Mouse (Mus musculus): Measurements from ENCODE around the gene Slc39a9. TPM values are rescaled to one million over a fixed set of nuclear protein-coding genes. Genes with fewer than 3 reads are reported as not detected.

The Slc39a9 gene
- polyA plus RNA-seq, 1 experiment from 2014 or later = 31.1 TPM

DNA sequence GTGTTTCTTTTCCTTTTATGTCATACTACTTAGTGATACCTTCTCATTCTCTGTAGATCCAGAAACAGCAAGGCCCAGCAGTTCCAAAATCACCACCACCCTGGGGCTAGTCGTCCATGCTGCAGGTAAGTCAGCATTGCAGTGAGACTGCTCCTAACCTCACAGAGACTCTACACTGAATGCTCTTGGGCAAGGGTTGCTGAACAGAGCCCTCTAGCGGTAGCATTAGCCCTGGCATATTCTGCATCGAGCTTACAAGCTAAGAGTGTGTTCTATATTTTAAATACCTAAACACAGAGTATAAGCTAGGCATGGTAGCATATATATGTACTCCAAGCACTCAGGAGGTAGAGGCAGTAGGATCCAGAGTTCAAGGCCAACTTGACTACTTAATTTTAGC, 29.5 kb downstream of the Slc39a9 start:
- WGBS = 21% methylated on average over 3 of the region's 3 CpGs
- Histone ChIP-seq H3K36me3 (ENCODE audit: control insufficient read depth, insufficient read depth, low read length) (peaks cover 41% of the 10 kb centered on the region; the same call in 1 of the 2 replicates), H3K4me2 (replicated peaks; ENCODE audit: low read depth, low read length) (no peak overlapping the region), H3K4me1 (ENCODE audit: control insufficient read depth, insufficient read depth, low read length) (no peaks in the 10 kb centered on the region), H3K9ac (ENCODE audit: low read depth, low read length) (no peak overlapping the region), H3K9me3 (ENCODE audit: control insufficient read depth, low read length) (no peaks in the 10 kb centered on the region), H3K27ac (ENCODE audit: low read depth, low read length) (no peak overlapping the region), H3K27me3 (ENCODE audit: control insufficient read depth, insufficient read depth, low read length) (no peaks in the 10 kb centered on the region), H3K4me3 (ENCODE audit: low read length) (no peak overlapping the region)
- no peak for ATAC-seq (ENCODE audit: low FRiP score, low TSS enrichment)

DNA sequence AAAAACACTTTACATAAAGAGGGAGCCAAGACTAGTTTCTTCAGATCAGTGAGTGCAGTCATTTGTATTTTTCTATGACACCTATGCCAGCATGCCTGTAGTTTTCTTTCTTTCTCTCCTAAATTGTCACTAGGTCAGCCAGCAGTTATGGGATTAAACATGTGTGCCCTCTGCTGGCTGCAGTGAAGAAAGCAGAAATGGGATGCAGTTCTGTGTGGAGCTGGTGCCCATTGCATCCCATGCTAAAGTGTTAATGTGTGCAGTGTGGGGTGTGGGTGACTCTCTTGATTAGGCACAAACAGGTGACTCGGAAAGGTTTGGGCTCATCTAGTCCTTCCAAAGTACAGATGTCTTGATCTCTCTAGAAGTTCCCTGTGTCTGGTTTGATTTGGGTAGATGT, 37.7 kb downstream of the Slc39a9 start:
- Histone ChIP-seq H3K4me2 (replicated peaks; ENCODE audit: low read depth, low read length) (no peak overlapping the region), H3K9ac (ENCODE audit: low read depth, low read length) (no peak overlapping the region), H3K9me3 (ENCODE audit: control insufficient read depth, low read length) (no peaks in the 10 kb centered on the region), H3K4me1 (ENCODE audit: control insufficient read depth, insufficient read depth, low read length) (no peaks in the 10 kb centered on the region), H3K27ac (ENCODE audit: low read depth, low read length) (no peak overlapping the region), H3K4me3 (ENCODE audit: low read length) (no peak overlapping the region), H3K36me3 (ENCODE audit: control insufficient read depth, insufficient read depth, low read length) (peaks cover 10% of the 10 kb centered on the region; the same call in 1 of the 2 replicates), H3K27me3 (ENCODE audit: control insufficient read depth, insufficient read depth, low read length) (no peaks in the 10 kb centered on the region)
- WGBS = 73% methylated on average over 1 of the region's 1 CpGs
- ATAC-seq (ENCODE audit: low FRiP score, low TSS enrichment) = no peak

DNA sequence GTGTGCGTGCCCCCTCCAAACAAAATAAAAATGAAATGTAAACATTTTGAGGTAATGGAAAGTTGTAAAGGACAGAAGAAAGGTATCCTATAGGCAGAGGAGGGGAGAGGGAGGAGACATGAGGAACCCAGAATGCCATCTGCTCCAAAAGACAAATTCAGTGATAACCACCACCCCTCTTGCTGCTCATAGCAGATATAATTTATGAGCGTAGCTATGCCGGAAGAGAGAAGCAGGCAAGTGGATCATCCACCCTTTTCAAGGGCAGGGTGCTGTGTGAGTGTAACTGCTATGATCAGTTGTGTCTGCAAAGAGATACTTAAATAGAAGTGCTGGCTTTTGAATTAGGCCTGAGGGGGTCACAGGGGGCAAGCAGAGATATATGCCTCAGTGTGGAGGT, 39.9 kb downstream of the Slc39a9 start:
- no peak for ATAC-seq (ENCODE audit: low FRiP score, low TSS enrichment)
- no peak overlapping the region for H3K4me2 ChIP-seq (replicated peaks; ENCODE audit: low read depth, low read length)
- no peaks in the 10 kb centered on the region for H3K27me3 ChIP-seq (ENCODE audit: control insufficient read depth, insufficient read depth, low read length)
- 0 out of 2 replicates have a peak, but pooled peaks cover 3% of the 10 kb centered on the region for H3K36me3 ChIP-seq (ENCODE audit: control insufficient read depth, insufficient read depth, low read length)
- no peaks in the 10 kb centered on the region for H3K4me1 ChIP-seq (ENCODE audit: control insufficient read depth, insufficient read depth, low read length)
- no peak overlapping the region for H3K4me3 ChIP-seq (ENCODE audit: low read length)
- no peak overlapping the region for H3K27ac ChIP-seq (ENCODE audit: low read depth, low read length)
- no peaks in the 10 kb centered on the region for H3K9me3 ChIP-seq (ENCODE audit: control insufficient read depth, low read length)
- WGBS = 91% methylated on average over 3 of the region's 3 CpGs
- H3K9ac ChIP-seq (ENCODE audit: low read depth, low read length) = no peak overlapping the region

DNA sequence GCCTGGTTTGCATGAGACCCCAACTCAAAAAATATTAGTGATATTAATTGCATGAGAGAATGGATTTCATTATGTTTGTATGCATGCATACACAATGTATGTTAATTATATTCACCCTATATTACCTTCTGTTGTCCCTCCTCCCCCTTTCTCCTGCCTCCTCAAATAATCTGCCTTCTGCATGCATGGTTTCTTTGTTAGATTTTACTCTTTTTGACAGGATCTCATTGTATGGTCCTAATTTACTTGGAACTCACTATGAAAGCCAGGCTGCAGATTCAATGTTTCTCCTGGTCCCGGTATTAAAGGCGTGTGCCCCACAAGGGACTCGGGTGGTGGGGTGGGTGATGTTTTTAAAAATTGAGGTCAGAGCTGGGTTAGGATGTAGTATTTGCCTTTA, 40.6 kb downstream of the Slc39a9 start:
- Histone ChIP-seq H3K4me1 (ENCODE audit: control insufficient read depth, insufficient read depth, low read length) (no peaks in the 10 kb centered on the region), H3K27ac (ENCODE audit: low read depth, low read length) (no peak overlapping the region)
- WGBS = 94% methylated on average over 3 of the region's 3 CpGs

DNA sequence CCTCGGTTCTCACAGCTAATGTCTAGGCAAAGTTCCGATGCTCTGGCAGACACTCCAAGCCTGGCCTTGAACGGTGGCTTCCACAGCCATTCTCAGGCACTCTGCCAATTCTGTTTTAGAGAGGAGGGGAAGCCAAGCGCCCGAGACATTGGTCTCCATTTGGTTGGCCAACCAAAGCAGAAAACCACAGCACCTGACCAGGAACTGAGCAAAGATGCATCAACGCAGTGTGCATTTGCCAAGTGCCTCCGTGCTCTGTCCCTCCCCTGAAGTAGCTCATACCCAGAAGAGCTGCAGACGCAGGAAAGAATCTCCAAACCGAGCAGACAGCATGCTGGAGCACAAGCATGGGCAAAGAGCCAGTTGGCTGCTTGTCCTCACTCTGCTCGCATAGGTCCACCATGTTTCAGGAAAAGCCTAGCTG, 44.1 kb downstream of the Slc39a9 start:
- Histone ChIP-seq H3K9ac (ENCODE audit: low read depth, low read length) (no peak overlapping the region), H3K36me3 (ENCODE audit: control insufficient read depth, insufficient read depth, low read length) (no peaks in the 10 kb centered on the region), H3K27me3 (ENCODE audit: control insufficient read depth, insufficient read depth, low read length) (peaks cover 8% of the 10 kb centered on the region), H3K27ac (ENCODE audit: low read depth, low read length) (no peak overlapping the region), H3K9me3 (ENCODE audit: control insufficient read depth, low read length) (no peaks in the 10 kb centered on the region), H3K4me3 (ENCODE audit: low read length) (no peak overlapping the region), H3K4me1 (ENCODE audit: control insufficient read depth, insufficient read depth, low read length) (peaks cover 12% of the 10 kb centered on the region; the same call in 1 of the 2 replicates), H3K4me2 (replicated peaks; ENCODE audit: low read depth, low read length) (no peak overlapping the region)
- 78% methylated on average over 10 of the region's 10 CpGs for WGBS
- no peak for ATAC-seq (ENCODE audit: low FRiP score, low TSS enrichment)

More for the DNA sequence above, 40.6 kb downstream of the Slc39a9 start:
- Histone ChIP-seq H3K9me3 (ENCODE audit: control insufficient read depth, low read length) (no peaks in the 10 kb centered on the region), H3K4me2 (replicated peaks; ENCODE audit: low read depth, low read length) (no peak overlapping the region), H3K36me3 (ENCODE audit: control insufficient read depth, insufficient read depth, low read length) (0 out of 2 replicates have a peak, but pooled peaks cover 2% of the 10 kb centered on the region), H3K9ac (ENCODE audit: low read depth, low read length) (no peak overlapping the region), H3K27me3 (ENCODE audit: control insufficient read depth, insufficient read depth, low read length) (no peaks in the 10 kb centered on the region), H3K4me3 (ENCODE audit: low read length) (no peak overlapping the region)
- ATAC-seq (ENCODE audit: low FRiP score, low TSS enrichment) = no peak

DNA sequence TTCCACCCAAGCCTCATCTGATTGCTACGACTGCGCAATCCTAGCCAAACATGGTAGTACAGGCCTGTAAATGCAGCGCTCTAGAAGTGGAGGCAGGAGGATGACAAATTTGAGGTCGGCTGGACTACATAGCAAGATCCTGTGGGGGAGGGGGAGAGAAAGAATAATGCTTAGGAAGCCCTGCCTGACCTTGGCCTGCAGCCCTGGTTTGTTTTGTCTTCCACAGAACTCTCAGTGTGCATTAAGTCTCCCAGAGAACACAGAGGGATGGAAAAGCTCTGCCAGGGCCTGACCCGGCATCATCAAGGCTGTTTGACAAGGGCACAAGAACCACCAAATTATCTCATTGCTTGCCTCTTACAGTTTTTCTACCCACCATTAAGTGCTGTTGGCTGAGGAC, 46.0 kb downstream of the Slc39a9 start:
- Histone ChIP-seq H3K4me2 (replicated peaks; ENCODE audit: low read depth, low read length) (no peak overlapping the region), H3K9ac (ENCODE audit: low read depth, low read length) (no peak overlapping the region), H3K36me3 (ENCODE audit: control insufficient read depth, insufficient read depth, low read length) (no peaks in the 10 kb centered on the region), H3K27ac (ENCODE audit: low read depth, low read length) (no peak overlapping the region), H3K9me3 (ENCODE audit: control insufficient read depth, low read length) (no peaks in the 10 kb centered on the region), H3K27me3 (ENCODE audit: control insufficient read depth, insufficient read depth, low read length) (peaks cover 18% of the 10 kb centered on the region), H3K4me3 (ENCODE audit: low read length) (no peak overlapping the region), H3K4me1 (ENCODE audit: control insufficient read depth, insufficient read depth, low read length) (peaks cover 13% of the 10 kb centered on the region; the same call in 1 of the 2 replicates)
- 49% methylated on average over 5 of the region's 5 CpGs for WGBS
- no peak for ATAC-seq (ENCODE audit: low FRiP score, low TSS enrichment)

DNA sequence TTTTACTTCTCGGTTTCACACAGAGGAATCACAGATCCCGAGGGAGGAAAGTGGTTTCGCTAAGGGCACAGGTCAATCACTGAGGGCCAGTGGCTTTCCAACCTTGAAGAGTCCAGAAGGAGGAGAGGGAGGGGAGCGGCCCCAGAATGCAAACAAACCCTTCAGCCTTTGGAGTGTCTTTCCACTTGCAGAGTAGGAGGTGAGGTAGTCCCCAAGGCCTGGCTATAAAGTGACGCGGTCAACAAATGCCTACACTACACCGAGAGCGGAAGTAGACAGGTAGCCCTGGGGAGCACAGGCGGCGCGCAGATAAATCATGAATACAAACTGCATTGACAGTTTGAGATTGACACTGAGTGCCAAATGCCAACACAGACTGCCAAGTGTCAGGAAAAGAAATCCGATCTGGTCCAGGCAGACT, 48.0 kb downstream of the Slc39a9 start:
- no peak for ATAC-seq (ENCODE audit: low FRiP score, low TSS enrichment)
- Histone ChIP-seq H3K36me3 (ENCODE audit: control insufficient read depth, insufficient read depth, low read length) (no peaks in the 10 kb centered on the region), H3K4me1 (ENCODE audit: control insufficient read depth, insufficient read depth, low read length) (peaks cover 13% of the 10 kb centered on the region; the same call in 1 of the 2 replicates), H3K27ac (ENCODE audit: low read depth, low read length) (no peak overlapping the region), H3K4me2 (replicated peaks; ENCODE audit: low read depth, low read length) (peak overlapping the region; percentile 53), H3K4me3 (ENCODE audit: low read length) (peak overlapping the region; percentile 34), H3K27me3 (ENCODE audit: control insufficient read depth, insufficient read depth, low read length) (peaks cover 18% of the 10 kb centered on the region), H3K9ac (ENCODE audit: low read depth, low read length) (no peak overlapping the region), H3K9me3 (ENCODE audit: control insufficient read depth, low read length) (no peaks in the 10 kb centered on the region)
- WGBS = 3% methylated on average over 12 of the region's 12 CpGs

DNA sequence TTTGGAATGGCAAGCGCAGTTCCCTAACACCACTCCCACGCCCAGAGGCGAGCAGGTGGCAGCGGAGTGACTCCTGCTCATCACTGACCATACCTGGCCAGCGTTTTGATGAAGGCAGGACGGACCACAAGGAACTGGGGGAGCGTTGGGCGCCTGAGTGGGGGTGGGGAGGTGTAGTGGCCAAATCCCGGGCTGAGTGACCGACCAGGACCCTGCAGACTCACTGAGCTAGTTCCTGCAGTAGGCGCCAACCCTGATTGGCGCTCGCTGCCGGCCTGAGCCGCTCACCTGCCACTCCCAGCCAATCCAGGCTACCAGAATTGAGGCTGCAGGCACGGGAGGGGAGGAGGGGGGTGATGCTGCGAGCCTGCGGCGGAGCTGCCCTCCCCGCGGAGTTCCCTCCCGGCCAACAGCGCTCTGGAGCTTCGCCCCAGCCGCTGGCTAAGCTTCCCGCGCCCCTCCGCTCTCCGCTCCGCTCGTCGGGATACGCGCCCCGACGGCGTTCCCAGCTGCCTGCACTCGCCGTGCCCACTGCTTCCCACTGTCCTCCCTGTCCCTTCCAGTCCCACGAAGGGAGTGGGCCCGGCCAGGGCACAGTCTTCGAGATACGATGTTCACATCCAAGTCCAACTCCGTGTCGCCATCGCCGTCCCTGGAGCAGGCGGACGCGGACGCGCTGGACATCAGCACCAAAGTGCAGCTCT, 48.7 kb downstream of the Slc39a9 start, which contains the start of gene Plekhd1:
Plekhd1 (plus strand) TSS at position 323 of the 704 bp plus-strand sequence.
- Histone ChIP-seq H3K9me3 (ENCODE audit: control insufficient read depth, low read length) (no peaks in the 10 kb centered on the region), H3K4me2 (replicated peaks; ENCODE audit: low read depth, low read length) (peak within 1 kb of the TSS; percentile 53), H3K27me3 (ENCODE audit: control insufficient read depth, insufficient read depth, low read length) (peaks cover 18% of the 10 kb centered on the region), H3K4me1 (ENCODE audit: control insufficient read depth, insufficient read depth, low read length) (peaks cover 13% of the 10 kb centered on the region; the same call in 1 of the 2 replicates), H3K36me3 (ENCODE audit: control insufficient read depth, insufficient read depth, low read length) (no peaks in the 10 kb centered on the region), H3K27ac (ENCODE audit: low read depth, low read length) (no peak within 1 kb of the TSS), H3K4me3 (ENCODE audit: low read length) (peak within 1 kb of the TSS; percentile 34), H3K9ac (ENCODE audit: low read depth, low read length) (peak within 1 kb of the TSS; percentile 15; the same call in 1 of the 2 replicates)
- under 1% methylated on average over 48 of the region's 52 CpGs for WGBS
- ATAC-seq (ENCODE audit: low FRiP score, low TSS enrichment) = peak; percentile 76

DNA sequence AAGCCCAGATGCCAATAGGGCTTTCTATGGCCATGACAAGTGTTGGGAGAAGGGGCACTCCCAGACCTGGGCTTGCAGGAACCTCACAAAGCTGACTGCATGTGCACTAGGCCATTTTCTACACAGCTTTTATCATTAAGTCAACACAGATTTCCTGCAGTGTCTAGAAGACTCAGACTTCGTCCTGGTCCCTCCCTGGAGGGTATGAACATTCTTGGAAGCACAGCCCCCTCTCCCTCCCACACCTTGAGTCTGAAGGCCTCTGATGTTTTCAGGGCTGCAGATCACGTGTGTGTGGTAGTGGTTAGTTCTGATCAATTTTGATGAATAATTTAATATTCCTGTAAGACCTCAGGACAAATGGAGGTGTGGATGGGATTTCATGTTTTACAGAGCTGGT, 50.0 kb downstream of the Slc39a9 start:
- Histone ChIP-seq H3K9ac (ENCODE audit: low read depth, low read length) (no peak overlapping the region), H3K4me2 (replicated peaks; ENCODE audit: low read depth, low read length) (no peak overlapping the region), H3K4me1 (ENCODE audit: control insufficient read depth, insufficient read depth, low read length) (peaks cover 13% of the 10 kb centered on the region; the same call in 1 of the 2 replicates), H3K27me3 (ENCODE audit: control insufficient read depth, insufficient read depth, low read length) (peaks cover 18% of the 10 kb centered on the region), H3K27ac (ENCODE audit: low read depth, low read length) (no peak overlapping the region), H3K36me3 (ENCODE audit: control insufficient read depth, insufficient read depth, low read length) (no peaks in the 10 kb centered on the region), H3K9me3 (ENCODE audit: control insufficient read depth, low read length) (no peaks in the 10 kb centered on the region), H3K4me3 (ENCODE audit: low read length) (no peak overlapping the region)
- 34% methylated on average over 2 of the region's 2 CpGs for WGBS
- ATAC-seq (ENCODE audit: low FRiP score, low TSS enrichment) = no peak
